ENCODE assay signal across 30 mouse cellular contexts in genomic region chr13:24905422-24905821, GRCm38 (mm10).
"Had no signal": no experiment of that assay in that cellular context is flagged by ENCODE, and none has a peak within 500 bp of the region (broad histone marks: within the 10 kb centered on the region; RNA-seq: fewer than 3 reads in every experiment).

No protein-coding gene starts in this region.

- H3K27me3 ChIP-seq: heart, embryonic 12.5 days; heart, embryonic 13.5 days; heart, embryonic 15.5 days; hindbrain, embryonic 12.5 days; hindbrain, embryonic 13.5 days; hindbrain, embryonic 15.5 days; intestine, embryonic 15.5 days; kidney, embryonic 15.5 days had no signal

- H3K36me3 ChIP-seq: heart, embryonic 10.5 days; heart, embryonic 15.5 days; hindbrain, embryonic 10.5 days; hindbrain, embryonic 12.5 days; intestine, embryonic 15.5 days; kidney, embryonic 15.5 days had no signal

- H3K4me3 ChIP-seq: heart, embryonic 10.5 days; heart, embryonic 12.5 days; heart, embryonic 13.5 days; heart, embryonic 15.5 days; hindbrain, embryonic 10.5 days; hindbrain, embryonic 12.5 days; hindbrain, embryonic 13.5 days; hindbrain, embryonic 15.5 days; intestine, embryonic 15.5 days; kidney, embryonic 15.5 days; layer of hippocampus, adult 2 months had no signal

- H3K4me1 ChIP-seq: heart, embryonic 12.5 days; heart, embryonic 13.5 days; hindbrain, embryonic 12.5 days; hindbrain, embryonic 13.5 days; hindbrain, embryonic 15.5 days; intestine, embryonic 15.5 days; kidney, embryonic 15.5 days had no signal

- DNase-seq: heart, postnatal 10 days; heart, postnatal 14 days; heart, postnatal 36 days; heart, postnatal 4 days; kidney, adult 11 months; kidney, adult 18-20 months; kidney, adult 2 months; kidney, adult 8-10 months; kidney, adult 9 months; kidney, postnatal 10 days; kidney, postnatal 14 days; kidney, postnatal 25 days; kidney, postnatal 36 days; kidney, postnatal 4 days; layer of hippocampus, adult 9-11 months; layer of hippocampus, postnatal 36 days had no signal

- H3K27ac ChIP-seq: heart, embryonic 10.5 days; heart, embryonic 13.5 days; heart, embryonic 15.5 days; hindbrain, embryonic 10.5 days; hindbrain, embryonic 12.5 days; hindbrain, embryonic 13.5 days; hindbrain, embryonic 14.5 days; hindbrain, embryonic 15.5 days; hindbrain, postnatal 0 days; intestine, embryonic 15.5 days; kidney, embryonic 15.5 days; kidney, postnatal 0 days; layer of hippocampus, adult 2 months had no signal
